Mouse (Mus musculus): ENCODE data around the gene Kcnab1. TPM values are rescaled to one million over a fixed set of nuclear protein-coding genes. Genes with fewer than 3 reads are reported as not detected.

Kcnab1 gene
- polyA plus RNA-seq, 1 experiment from 2014 or later = 0.63 TPM

- Histone ChIP-seq H3K4me1 (ENCODE audit: insufficient read depth, low read depth, low read length) (no peaks in the 10 kb centered on the region), H3K4me2 (replicated peaks; ENCODE audit: low read depth, low read length) (no peak overlapping the region), H3K36me3 (ENCODE audit: insufficient read depth, low read length) (no peaks in the 10 kb centered on the region), H3K27ac (ENCODE audit: low read length) (no peak overlapping the region), H3K27me3 (replicated peaks; ENCODE audit: insufficient read depth, low read length) (no peaks in the 10 kb centered on the region), H3K9ac (replicated peaks; ENCODE audit: low read depth) (no peak overlapping the region), H3K9me3 (ENCODE audit: low read length) (no peaks in the 10 kb centered on the region), H3K4me3 (ENCODE audit: low read depth, low read length) (no peak overlapping the region)
- ATAC-seq (no peak), DNase-seq (ENCODE audit: low spot score) (no peak)
- no peak for TF ChIP-seq CTCF (IDR thresholded peaks at IDR 0.05)
- no peak for TF ChIP-seq EP300 (IDR thresholded peaks at IDR 0.05)
- 71% methylated on average over 3 of the region's 3 CpGs for WGBS
These were observed 7.8 kb downstream of the Kcnab1 start for GRCm38 (mm10) chr3:65116958-65117357.

- no peak for DNase-seq (ENCODE audit: low spot score)
- TF ChIP-seq EP300 (IDR thresholded peaks at IDR 0.05) (no peak), CTCF (IDR thresholded peaks at IDR 0.05) (no peak)
- 84% methylated on average over 8 of the region's 8 CpGs for WGBS
These were observed 8.2 kb downstream of the Kcnab1 start for GRCm38 (mm10) chr3:65117365-65117764.

GRCm38 (mm10) chr3:65124975-65125374, 15.8 kb downstream of the Kcnab1 start:
- no peaks in the 10 kb centered on the region for H3K36me3 ChIP-seq (ENCODE audit: insufficient read depth, low read length)
- H3K4me1 ChIP-seq (ENCODE audit: insufficient read depth, low read depth, low read length) = no peaks in the 10 kb centered on the region
- no peaks in the 10 kb centered on the region for H3K27me3 ChIP-seq (replicated peaks; ENCODE audit: insufficient read depth, low read length)
- no peaks in the 10 kb centered on the region for H3K9me3 ChIP-seq (ENCODE audit: low read length)
- no peak for TF ChIP-seq CTCF (IDR thresholded peaks at IDR 0.05)
- TF ChIP-seq EP300 (IDR thresholded peaks at IDR 0.05) = no peak
- H3K4me3 ChIP-seq (ENCODE audit: low read depth, low read length) = no peak overlapping the region
- H3K9ac ChIP-seq (replicated peaks; ENCODE audit: low read depth) = no peak overlapping the region
- ATAC-seq (no peak), DNase-seq (ENCODE audit: low spot score) (no peak)
- WGBS = 67% methylated on average over 3 of the region's 3 CpGs
- no peak overlapping the region for H3K27ac ChIP-seq (ENCODE audit: low read length)
- no peak overlapping the region for H3K4me2 ChIP-seq (replicated peaks; ENCODE audit: low read depth, low read length)

More at GRCm38 (mm10) chr3:65117365-65117764, 8.2 kb downstream of the Kcnab1 start:
- ATAC-seq = no peak
- Histone ChIP-seq H3K4me2 (replicated peaks; ENCODE audit: low read depth, low read length) (no peak overlapping the region), H3K4me1 (ENCODE audit: insufficient read depth, low read depth, low read length) (no peaks in the 10 kb centered on the region), H3K27me3 (replicated peaks; ENCODE audit: insufficient read depth, low read length) (no peaks in the 10 kb centered on the region), H3K36me3 (ENCODE audit: insufficient read depth, low read length) (no peaks in the 10 kb centered on the region), H3K9ac (replicated peaks; ENCODE audit: low read depth) (no peak overlapping the region), H3K4me3 (ENCODE audit: low read depth, low read length) (no peak overlapping the region), H3K9me3 (ENCODE audit: low read length) (no peaks in the 10 kb centered on the region), H3K27ac (ENCODE audit: low read length) (no peak overlapping the region)

- TF ChIP-seq EP300 (IDR thresholded peaks at IDR 0.05) (no peak), CTCF (IDR thresholded peaks at IDR 0.05) (no peak)
- Histone ChIP-seq H3K27me3 (replicated peaks; ENCODE audit: insufficient read depth, low read length) (no peaks in the 10 kb centered on the region), H3K4me3 (ENCODE audit: low read depth, low read length) (no peak overlapping the region), H3K4me1 (ENCODE audit: insufficient read depth, low read depth, low read length) (no peaks in the 10 kb centered on the region), H3K36me3 (ENCODE audit: insufficient read depth, low read length) (no peaks in the 10 kb centered on the region), H3K4me2 (replicated peaks; ENCODE audit: low read depth, low read length) (no peak overlapping the region), H3K9me3 (ENCODE audit: low read length) (no peaks in the 10 kb centered on the region), H3K27ac (ENCODE audit: low read length) (no peak overlapping the region), H3K9ac (replicated peaks; ENCODE audit: low read depth) (no peak overlapping the region)
- ATAC-seq (no peak), DNase-seq (ENCODE audit: low spot score) (no peak)
- 69% methylated on average over 1 of the region's 1 CpGs for WGBS
These were observed 20.4 kb downstream of the Kcnab1 start for GRCm38 (mm10) chr3:65129625-65130024.

- 64% methylated on average over 5 of the region's 5 CpGs for WGBS
- no peaks in the 10 kb centered on the region for H3K9me3 ChIP-seq (ENCODE audit: low read length)
- TF ChIP-seq EP300 (IDR thresholded peaks at IDR 0.05) (no peak), CTCF (IDR thresholded peaks at IDR 0.05) (no peak)
These were observed 25.7 kb downstream of the Kcnab1 start for GRCm38 (mm10) chr3:65134931-65135330.

GRCm38 (mm10) chr3:65136897-65137296, 27.7 kb downstream of the Kcnab1 start:
- no peak overlapping the region for H3K4me2 ChIP-seq (replicated peaks; ENCODE audit: low read depth, low read length)
- no peak for TF ChIP-seq CTCF (IDR thresholded peaks at IDR 0.05)
- no peak for TF ChIP-seq EP300 (IDR thresholded peaks at IDR 0.05)
- no peak for ATAC-seq
- no peak overlapping the region for H3K9ac ChIP-seq (replicated peaks; ENCODE audit: low read depth)
- DNase-seq (ENCODE audit: low spot score) = no peak
- H3K4me3 ChIP-seq (ENCODE audit: low read depth, low read length) = no peak overlapping the region
- H3K9me3 ChIP-seq (ENCODE audit: low read length) = no peaks in the 10 kb centered on the region
- H3K27ac ChIP-seq (ENCODE audit: low read length) = no peak overlapping the region
- WGBS = 53% methylated on average over 5 of the region's 5 CpGs
- H3K36me3 ChIP-seq (ENCODE audit: insufficient read depth, low read length) = no peaks in the 10 kb centered on the region
- H3K27me3 ChIP-seq (replicated peaks; ENCODE audit: insufficient read depth, low read length) = no peaks in the 10 kb centered on the region
- H3K4me1 ChIP-seq (ENCODE audit: insufficient read depth, low read depth, low read length) = no peaks in the 10 kb centered on the region

More at GRCm38 (mm10) chr3:65134931-65135330, 25.7 kb downstream of the Kcnab1 start:
- DNase-seq (ENCODE audit: low spot score) (no peak), ATAC-seq (no peak)
- no peaks in the 10 kb centered on the region for H3K36me3 ChIP-seq (ENCODE audit: insufficient read depth, low read length)
- H3K4me1 ChIP-seq (ENCODE audit: insufficient read depth, low read depth, low read length) = no peaks in the 10 kb centered on the region
- H3K27me3 ChIP-seq (replicated peaks; ENCODE audit: insufficient read depth, low read length) = no peaks in the 10 kb centered on the region
- H3K9ac ChIP-seq (replicated peaks; ENCODE audit: low read depth) = no peak overlapping the region
- H3K4me3 ChIP-seq (ENCODE audit: low read depth, low read length) = no peak overlapping the region
- H3K4me2 ChIP-seq (replicated peaks; ENCODE audit: low read depth, low read length) = no peak overlapping the region
- no peak overlapping the region for H3K27ac ChIP-seq (ENCODE audit: low read length)

GRCm38 (mm10) chr3:65138739-65139138, 29.6 kb downstream of the Kcnab1 start:
- Histone ChIP-seq H3K9ac (replicated peaks; ENCODE audit: low read depth) (no peak overlapping the region), H3K36me3 (ENCODE audit: insufficient read depth, low read length) (no peaks in the 10 kb centered on the region), H3K27ac (ENCODE audit: low read length) (no peak overlapping the region), H3K4me1 (ENCODE audit: insufficient read depth, low read depth, low read length) (no peaks in the 10 kb centered on the region), H3K9me3 (ENCODE audit: low read length) (no peaks in the 10 kb centered on the region), H3K4me3 (ENCODE audit: low read depth, low read length) (no peak overlapping the region), H3K27me3 (replicated peaks; ENCODE audit: insufficient read depth, low read length) (no peaks in the 10 kb centered on the region), H3K4me2 (replicated peaks; ENCODE audit: low read depth, low read length) (no peak overlapping the region)
- no peak for TF ChIP-seq CTCF (IDR thresholded peaks at IDR 0.05)
- TF ChIP-seq EP300 (IDR thresholded peaks at IDR 0.05) = no peak
- DNase-seq (ENCODE audit: low spot score) = no peak
- 56% methylated on average over 3 of the region's 3 CpGs for WGBS
- ATAC-seq = no peak
